Mouse (Mus musculus) embryonic facial prominence, embryonic 14.5 days (tissue): ENCODE data around the gene Pm20d1. TPM values are rescaled to one million over a fixed set of nuclear protein-coding genes. Genes with fewer than 3 reads are reported as not detected.

Experiments
- ATAC-seq: fragments of 200-750 bp; cut with Nextera tagmentation; 2 replicates; pipeline ENCODE4 v1.8.0; 2017; ENCODE audit warnings: low read depth, moderate number of reproducible peaks, moderate TSS enrichment
- DNase-seq: peaks from one replicate; pipeline ENCODE4 v3.0.0-alpha.2; 2015; ENCODE audit warnings: low spot score
- H3K27ac ChIP-seq: fragments of 300-500 bp; sonication (generic); replicated peaks from 2 replicates; pipeline ENCODE4 v1.5.1; 2014; ENCODE audit warnings: low read depth, mild to moderate bottlenecking, low read length, moderate library complexity
- H3K27me3 ChIP-seq: fragments of 300-500 bp; sonication (generic); replicated peaks from 2 replicates; pipeline ENCODE4 v1.6.1; 2014; ENCODE audit warnings: low read length; ENCODE audit not compliant: control insufficient read depth, insufficient read depth
- H3K36me3 ChIP-seq: fragments of 300-500 bp; sonication (generic); 2 replicates; pipeline ENCODE4 v1.6.1; 2014; ENCODE audit warnings: low read length, mixed read lengths; ENCODE audit not compliant: control insufficient read depth, insufficient read depth
- H3K4me1 ChIP-seq: fragments of 300-500 bp; sonication (generic); 2 replicates; pipeline ENCODE4 v1.6.1; 2014; ENCODE audit warnings: antibody characterized with exemption, low read length; ENCODE audit not compliant: control insufficient read depth, insufficient read depth
- H3K4me2 ChIP-seq: fragments of 300-500 bp; sonication (generic); 2 replicates; pipeline ENCODE4 v1.6.1; 2014; ENCODE audit warnings: low read depth, mild to moderate bottlenecking, low read length, moderate library complexity, mixed read lengths
- H3K4me3 ChIP-seq: fragments of 300-500 bp; sonication (generic); 2 replicates; pipeline ENCODE4 v1.5.1; 2014; ENCODE audit warnings: low read depth, mild to moderate bottlenecking, low read length
- H3K9ac ChIP-seq: fragments of 300-500 bp; sonication (generic); 2 replicates; pipeline ENCODE4 v1.6.1; 2014; ENCODE audit warnings: low read depth, mild to moderate bottlenecking, low read length, moderate library complexity, mixed read lengths
- H3K9me3 ChIP-seq: fragments of 300-500 bp; sonication (generic); 2 replicates; pipeline ENCODE4 v1.6.1; 2016; ENCODE audit warnings: low read length; ENCODE audit not compliant: control insufficient read depth
- WGBS: fragments of 180-500 bp; shearing (Covaris S2); extraction: QIAGEN DNeasy Blood & Tissue Kit; methylation state at CpG from one replicate; pipeline ENCODE4 v1.1.7; 2014; 5-methylcytosine and 5-hydroxymethylcytosine counted together
- polyA plus RNA-seq: library from polyadenylated mRNA; unstranded; fragments of >200 nt; fragmentation: Nextera tagmentation; extraction: Ambion mirVana; gene quantifications from 2 replicates; pipeline ENCODE4 v1.2.1, GENCODE M21; 2014

Pm20d1 gene
- polyA plus RNA-seq, 1 experiment from 2014 or later, result 0.38 TPM

DNA sequence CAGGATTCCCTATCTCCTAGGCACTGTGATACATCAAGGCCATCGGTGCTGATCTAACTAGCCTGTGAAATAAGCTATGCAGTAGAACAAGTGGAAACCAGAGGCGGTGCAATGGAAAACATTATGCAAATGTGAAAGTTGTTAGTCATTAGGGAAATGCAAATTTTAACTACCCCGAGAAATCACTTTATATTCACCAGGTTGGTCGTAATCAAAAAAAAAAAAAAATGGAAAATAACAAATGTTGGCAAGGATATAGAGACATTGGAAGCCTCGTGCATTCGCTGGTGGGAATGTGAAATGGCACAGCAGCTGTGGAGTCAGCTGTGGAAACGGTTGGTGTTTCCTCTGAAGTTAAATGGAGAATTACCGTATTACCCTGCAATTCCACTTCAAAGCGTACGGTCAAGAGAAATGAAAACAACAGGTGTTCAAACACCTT is 23.7 kb downstream of the Pm20d1 start:
- no peak overlapping the region for H3K9ac ChIP-seq
- H3K4me2 ChIP-seq, result no peak overlapping the region
- no peak for ATAC-seq
- peaks cover 9% of the 10 kb centered on the region; the same call in 1 of the 2 replicates for H3K9me3 ChIP-seq
- DNase-seq, result peak; percentile 69
- no peaks in the 10 kb centered on the region for H3K27me3 ChIP-seq
- H3K4me3 ChIP-seq, result no peak overlapping the region
- H3K4me1 ChIP-seq, result no peaks in the 10 kb centered on the region
- H3K27ac ChIP-seq, result 0 out of 2 replicates have a peak overlapping the region, but pooled peaks have one; percentile 18
- H3K36me3 ChIP-seq, result no peaks in the 10 kb centered on the region
- WGBS, result 61% methylated on average over 10 of the region's 10 CpGs

DNA sequence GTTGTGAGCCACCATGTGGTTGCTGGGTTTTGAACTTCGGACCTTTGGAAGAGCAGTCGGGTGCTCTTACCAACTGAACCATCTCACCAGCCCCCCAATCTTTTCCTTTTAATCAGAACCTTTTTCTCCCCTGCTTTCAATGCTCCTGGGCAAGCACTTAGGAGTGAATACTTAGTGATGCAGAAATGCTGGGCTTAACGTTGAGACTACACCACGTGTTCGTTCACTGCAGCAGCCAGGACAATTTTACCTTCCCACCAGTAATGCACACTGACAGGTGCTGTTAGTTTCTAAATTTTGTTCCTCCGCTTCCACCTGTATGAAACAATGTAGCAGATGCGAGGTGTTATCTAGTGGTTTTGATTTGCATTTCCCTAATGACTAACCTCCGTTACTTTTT is 25.1 kb downstream of the Pm20d1 start:
- H3K4me1 ChIP-seq, result no peaks in the 10 kb centered on the region; the same call in 1 of the 2 replicates
- no peak overlapping the region for H3K4me2 ChIP-seq
- no peak overlapping the region for H3K9ac ChIP-seq
- no peak overlapping the region for H3K27ac ChIP-seq
- no peak overlapping the region for H3K4me3 ChIP-seq
- DNase-seq (no peak), ATAC-seq (no peak)
- no peaks in the 10 kb centered on the region for H3K36me3 ChIP-seq
- H3K27me3 ChIP-seq, result no peaks in the 10 kb centered on the region
- H3K9me3 ChIP-seq, result peaks cover 9% of the 10 kb centered on the region; the same call in 1 of the 2 replicates
- 65% methylated on average over 8 of the region's 8 CpGs for WGBS

DNA sequence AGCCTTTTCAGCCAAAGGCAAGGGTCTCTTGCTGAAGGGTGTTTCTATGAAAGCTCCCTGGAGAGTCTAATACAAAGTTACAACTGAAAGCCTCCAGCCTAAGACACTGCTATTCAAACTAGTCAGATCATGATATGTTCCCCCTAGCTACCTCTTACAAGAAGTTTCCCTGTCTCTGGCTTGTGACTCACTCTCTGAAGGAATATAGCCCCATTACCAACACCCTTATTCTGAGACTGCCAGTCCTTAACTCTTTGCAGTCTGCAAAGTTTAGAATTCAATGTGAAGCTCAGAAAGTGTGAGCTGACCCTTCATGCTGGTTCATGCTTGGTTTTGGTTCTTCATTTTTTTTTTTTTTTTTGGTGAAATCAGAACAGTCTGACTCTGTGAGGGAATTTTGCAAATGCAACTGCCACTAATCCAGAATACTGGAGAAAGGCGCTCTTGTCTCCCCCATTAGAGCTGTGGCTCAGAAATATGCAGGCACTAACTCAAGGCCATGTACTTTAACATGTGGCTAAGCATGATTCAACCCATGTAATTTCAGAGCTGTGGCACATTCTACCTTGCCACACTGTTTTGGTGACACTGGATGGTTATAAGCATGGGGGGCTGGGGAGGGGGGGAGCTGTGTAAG is 25.8 kb downstream of the Pm20d1 start:
- H3K4me1 ChIP-seq, result no peaks in the 10 kb centered on the region; the same call in 1 of the 2 replicates
- no peak overlapping the region for H3K4me3 ChIP-seq
- H3K27me3 ChIP-seq, result no peaks in the 10 kb centered on the region
- peaks cover 9% of the 10 kb centered on the region; the same call in 1 of the 2 replicates for H3K9me3 ChIP-seq
- H3K27ac ChIP-seq, result no peak overlapping the region
- no peak for ATAC-seq
- DNase-seq, result no peak
- no peaks in the 10 kb centered on the region for H3K36me3 ChIP-seq
- H3K4me2 ChIP-seq, result no peak overlapping the region
- H3K9ac ChIP-seq, result no peak overlapping the region
- WGBS, result 87% methylated on average over 1 of the region's 1 CpGs

DNA sequence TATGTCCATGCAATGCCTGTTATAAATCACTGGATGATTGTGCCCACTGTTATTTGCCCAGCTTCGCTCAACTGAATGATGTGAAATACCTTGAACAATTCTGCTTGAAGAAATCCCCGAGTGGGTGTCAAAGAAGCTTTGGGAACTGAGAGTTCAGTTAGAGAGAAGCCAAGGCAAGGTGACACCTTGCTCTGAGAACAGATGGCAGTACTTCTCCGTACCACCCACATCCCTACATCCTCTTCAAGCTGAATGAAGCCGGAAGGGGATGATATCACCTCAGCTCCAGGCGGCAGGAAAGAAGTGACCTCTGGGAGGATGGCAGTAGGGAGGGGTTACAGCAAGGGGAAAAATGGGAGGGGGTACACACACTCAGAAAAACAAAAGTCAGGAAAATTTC is 26.4 kb downstream of the Pm20d1 start:
- H3K4me1 ChIP-seq, result no peaks in the 10 kb centered on the region; the same call in 1 of the 2 replicates
- H3K27ac ChIP-seq, result no peak overlapping the region
- no peak overlapping the region for H3K4me3 ChIP-seq
- ATAC-seq (no peak), DNase-seq (no peak)
- H3K9ac ChIP-seq, result no peak overlapping the region
- 51% methylated on average over 5 of the region's 5 CpGs for WGBS
- H3K27me3 ChIP-seq, result no peaks in the 10 kb centered on the region
- H3K9me3 ChIP-seq, result peaks cover 9% of the 10 kb centered on the region; the same call in 1 of the 2 replicates
- no peak overlapping the region for H3K4me2 ChIP-seq
- no peaks in the 10 kb centered on the region for H3K36me3 ChIP-seq

DNA sequence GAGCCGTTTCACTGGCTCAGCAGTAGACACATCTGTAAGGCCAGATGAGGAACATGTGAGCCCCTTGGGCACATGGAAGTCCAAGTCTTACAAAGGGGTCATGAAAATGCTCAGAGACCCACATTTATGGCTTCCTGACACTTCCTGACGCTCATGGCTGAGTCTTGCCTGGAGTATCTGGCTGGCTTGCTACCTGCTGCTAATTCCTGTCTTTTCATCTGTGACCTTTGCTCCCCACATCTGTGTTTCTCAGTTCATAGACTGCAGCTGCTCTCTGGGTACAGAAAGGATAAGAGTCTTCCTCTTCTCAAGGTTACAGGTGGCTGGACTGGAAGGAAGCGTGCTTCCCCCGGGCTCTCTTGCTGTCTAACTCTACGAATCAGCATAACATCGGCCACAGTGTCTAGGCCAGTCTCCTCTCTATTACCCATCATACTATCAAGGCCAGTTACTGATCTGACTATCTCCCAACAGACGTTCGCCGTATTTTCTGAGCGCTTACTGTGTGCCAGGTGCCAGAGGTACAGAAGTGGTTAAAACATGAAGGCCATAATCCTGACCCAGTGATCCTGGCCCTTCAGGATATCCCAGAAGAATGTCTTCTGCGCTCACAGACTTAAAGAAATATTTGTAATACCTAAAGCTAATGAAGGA is 27.5 kb downstream of the Pm20d1 start:
- DNase-seq, result no peak
- Histone ChIP-seq H3K4me3 (no peak overlapping the region), H3K4me1 (peaks cover 5% of the 10 kb centered on the region), H3K9ac (no peak overlapping the region), H3K4me2 (no peak overlapping the region), H3K9me3 (peaks cover 1% of the 10 kb centered on the region; the same call in 1 of the 2 replicates), H3K27ac (no peak overlapping the region), H3K36me3 (no peaks in the 10 kb centered on the region), H3K27me3 (no peaks in the 10 kb centered on the region)
- ATAC-seq, result no peak
- 80% methylated on average over 11 of the region's 11 CpGs for WGBS

DNA sequence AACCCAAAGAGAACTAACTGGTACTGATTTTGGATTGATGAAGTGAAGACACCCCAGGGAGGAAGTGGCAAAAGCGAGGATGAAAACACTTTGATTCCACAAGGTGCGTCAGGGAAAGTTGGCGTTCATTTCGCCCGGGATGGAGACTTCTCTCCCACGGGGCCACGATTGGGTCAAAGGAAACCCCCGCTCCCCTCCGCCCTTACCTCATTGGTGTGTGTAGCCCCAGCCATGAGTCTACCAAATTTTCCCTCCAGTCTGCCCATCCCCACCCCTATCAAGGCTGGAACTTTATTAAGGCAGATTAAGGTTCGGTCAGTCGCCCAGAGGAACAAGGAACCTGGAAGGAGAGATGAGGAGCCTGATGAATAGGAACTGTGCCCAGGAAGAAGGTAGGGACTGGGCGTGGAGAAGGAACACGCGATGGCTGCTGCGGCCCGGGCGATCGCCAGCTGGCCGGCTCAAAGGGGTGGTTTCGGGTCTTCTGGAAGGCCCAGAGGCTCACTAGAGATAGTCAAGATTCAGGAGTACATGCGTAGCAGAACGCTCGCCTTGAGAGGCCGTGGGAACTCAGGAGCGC is 30.1 kb downstream of the Pm20d1 start, which contains the start of gene Slc41a1:
TSS of gene Slc41a1 (plus strand) at position 287 of the 580 bp plus-strand sequence.
- peak within 1 kb of the TSS; percentile 78 for H3K4me3 ChIP-seq
- peaks cover 10% of the 10 kb centered on the region for H3K4me1 ChIP-seq
- no peak for DNase-seq
- ATAC-seq, result peak; percentile 51
- H3K9me3 ChIP-seq, result no peaks in the 10 kb centered on the region
- H3K36me3 ChIP-seq, result peaks cover 15% of the 10 kb centered on the region; the same call in 1 of the 2 replicates
- peak within 1 kb of the TSS; percentile 75 for H3K4me2 ChIP-seq
- peak within 1 kb of the TSS; percentile 84 for H3K27ac ChIP-seq
- WGBS, result 1% methylated on average over 24 of the region's 25 CpGs
- no peaks in the 10 kb centered on the region for H3K27me3 ChIP-seq
- peak within 1 kb of the TSS; percentile 86 for H3K9ac ChIP-seq

DNA sequence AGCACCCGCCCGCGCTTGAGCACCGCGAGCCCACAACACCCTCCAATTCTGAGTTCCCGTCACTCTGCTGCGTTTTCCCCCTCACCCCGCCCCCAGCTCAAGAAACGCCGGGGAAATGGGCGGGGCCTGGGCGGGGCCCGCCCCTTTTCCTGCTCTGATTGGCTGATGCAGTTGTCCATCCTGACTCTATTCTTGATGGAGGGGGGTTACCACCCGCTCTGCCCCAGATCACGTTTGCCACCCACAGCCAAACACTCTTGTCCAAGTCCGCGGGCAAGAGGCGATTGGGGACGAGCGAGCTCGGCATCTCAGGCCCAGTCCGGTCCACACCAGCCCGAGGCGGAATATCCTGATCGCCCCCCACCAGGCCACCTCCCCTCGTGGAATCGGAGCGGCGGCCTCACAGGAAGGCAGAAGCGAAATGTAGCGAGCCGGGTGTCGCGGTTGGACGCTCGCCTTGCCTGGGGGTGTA is 30.6 kb downstream of the Pm20d1 start:
- Histone ChIP-seq H3K27ac (peak overlapping the region; percentile 84), H3K36me3 (peaks cover 15% of the 10 kb centered on the region; the same call in 1 of the 2 replicates), H3K4me2 (peak overlapping the region; percentile 75), H3K9me3 (no peaks in the 10 kb centered on the region), H3K9ac (peak overlapping the region; percentile 86), H3K4me3 (peak overlapping the region; percentile 78), H3K4me1 (peaks cover 10% of the 10 kb centered on the region), H3K27me3 (no peaks in the 10 kb centered on the region)
- under 1% methylated on average over 27 of the region's 36 CpGs for whole genome bisulfite sequencing
- DNase-seq (peak; percentile 95), ATAC-seq (peak; percentile 95)

DNA sequence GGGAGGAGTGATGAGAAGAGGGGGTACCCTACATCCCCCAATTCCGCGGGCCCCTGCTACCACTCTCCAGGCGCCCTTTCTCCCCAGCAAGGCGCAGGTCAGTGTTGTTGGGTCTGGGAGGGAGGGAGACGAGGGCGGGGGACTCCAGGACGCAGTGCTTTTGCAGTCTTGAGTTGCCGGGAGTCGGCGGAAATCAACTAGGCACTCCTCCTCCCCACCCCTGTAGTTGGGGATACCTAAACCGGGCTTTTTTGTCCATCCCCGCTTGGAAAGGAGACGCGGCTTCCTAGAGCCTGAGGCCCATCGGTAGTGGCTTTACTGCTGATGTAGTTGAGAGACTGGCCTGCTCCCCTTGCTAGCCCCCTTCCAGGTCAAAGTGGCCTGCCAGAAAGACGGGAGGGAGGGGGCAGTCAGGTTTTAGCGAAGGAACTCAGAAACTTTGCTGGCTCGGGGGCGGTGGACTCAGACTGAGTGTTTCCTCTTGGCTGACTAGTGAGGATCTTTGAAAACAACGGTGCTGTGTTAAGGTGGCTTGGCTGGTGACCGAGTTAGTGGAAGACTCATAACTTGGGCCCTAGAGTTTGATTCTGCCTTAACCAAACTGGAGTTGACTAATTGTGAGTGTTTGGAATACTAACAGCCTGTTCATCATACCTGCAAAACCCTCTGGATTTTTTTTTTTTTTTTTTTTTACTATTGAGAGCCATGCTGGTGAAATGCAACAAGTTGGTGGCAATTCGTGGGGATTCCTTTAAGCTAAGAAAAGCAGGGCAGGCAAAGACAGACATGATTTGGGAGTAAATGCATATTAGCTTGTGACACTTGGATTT is 31.3 kb downstream of the Pm20d1 start:
- Histone ChIP-seq H3K4me3 (peak overlapping the region; percentile 78), H3K27me3 (no peaks in the 10 kb centered on the region), H3K36me3 (peaks cover 19% of the 10 kb centered on the region; the same call in 1 of the 2 replicates), H3K4me2 (peak overlapping the region; percentile 75), H3K9me3 (no peaks in the 10 kb centered on the region), H3K9ac (peak overlapping the region; percentile 86), H3K4me1 (peaks cover 10% of the 10 kb centered on the region), H3K27ac (peak overlapping the region; percentile 84)
- DNase-seq, result peak; percentile 64
- under 1% methylated on average over 21 of the region's 22 CpGs for WGBS
- peak; percentile 60 for ATAC-seq
